Mouse (Mus musculus) kidney, embryonic 15.5 days (tissue): Measurements from ENCODE around the gene Sytl3. TPM values are rescaled to one million over a fixed set of nuclear protein-coding genes. Genes with fewer than 3 reads are reported as not detected.
"Not testable (repeated sequence)": the region's sequence is repeated elsewhere in the genome, so short reads cannot be mapped to it uniquely, and the experiment has no call there.

Experiments
- ATAC-seq: fragments of 200-750 bp; cut with Nextera tagmentation; replicated peaks from 2 replicates; pipeline ENCODE4 v1.8.0; 2017; ENCODE audit warnings: moderate TSS enrichment; ENCODE audit not compliant: low FRiP score
- H3K27ac ChIP-seq: fragments of 300-500 bp; sonication (generic); 2 replicates; pipeline ENCODE4 v1.5.1; 2015; ENCODE audit warnings: mild to moderate bottlenecking, inconsistent platforms
- H3K27me3 ChIP-seq: fragments of 300-500 bp; sonication (generic); 2 replicates; pipeline ENCODE4 v1.6.1; 2015; ENCODE audit warnings: inconsistent platforms
- H3K36me3 ChIP-seq: fragments of 300-500 bp; sonication (generic); 2 replicates; pipeline ENCODE4 v1.6.1; 2015; ENCODE audit warnings: inconsistent platforms
- H3K4me1 ChIP-seq: fragments of 300-500 bp; sonication (generic); 2 replicates; pipeline ENCODE4 v1.6.1; 2015; ENCODE audit warnings: inconsistent platforms
- H3K4me2 ChIP-seq: fragments of 300-500 bp; sonication (generic); 2 replicates; pipeline ENCODE4 v1.6.1; 2015; ENCODE audit warnings: moderate library complexity, mild to moderate bottlenecking, inconsistent platforms
- H3K4me3 ChIP-seq: fragments of 300-500 bp; sonication (generic); replicated peaks from 2 replicates; pipeline ENCODE4 v1.5.1; 2015; ENCODE audit warnings: mild to moderate bottlenecking, inconsistent platforms
- H3K9ac ChIP-seq: fragments of 300-500 bp; sonication (generic); 2 replicates; pipeline ENCODE4 v1.6.1; 2015; ENCODE audit warnings: mild to moderate bottlenecking, inconsistent platforms
- H3K9me3 ChIP-seq: fragments of 300-500 bp; sonication (generic); replicated peaks from 2 replicates; pipeline ENCODE4 v1.6.1; 2016; ENCODE audit warnings: inconsistent platforms
- WGBS: fragments of 180-500 bp; shearing (Covaris S2); methylation state at CpG from one replicate; pipeline ENCODE4 v1.1.7; 2015; ENCODE audit warnings: mixed read lengths; 5-methylcytosine and 5-hydroxymethylcytosine counted together
- polyA plus RNA-seq: library from polyadenylated mRNA; unstranded; fragments of >200 nt; fragmentation: Nextera tagmentation; extraction: Ambion mirVana; gene quantifications from 2 replicates; pipeline ENCODE4 v1.2.1, GENCODE M21; 2015

The Sytl3 gene
- polyA plus RNA-seq, 1 experiment from 2014 or later, result 1.2 TPM

DNA sequence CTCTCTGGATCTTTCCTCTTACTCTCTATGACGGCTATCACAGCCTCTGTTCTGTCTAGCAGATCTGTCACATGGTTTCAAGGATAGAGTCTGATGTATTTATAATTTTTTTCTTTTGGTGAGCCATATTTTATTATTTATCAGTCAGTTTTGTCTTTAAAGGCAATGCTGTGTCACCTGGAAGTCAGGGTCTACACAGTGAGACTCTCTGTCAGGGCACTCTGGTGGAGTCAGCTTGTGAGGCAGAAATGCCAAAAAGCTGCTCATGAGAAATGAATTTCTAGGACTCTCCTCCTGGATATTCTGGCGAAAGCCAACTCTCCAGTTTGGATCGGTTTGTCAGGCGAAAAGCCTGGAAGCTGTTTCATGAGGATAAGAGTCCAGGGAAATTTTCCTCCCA is 23.1 kb upstream of the Sytl3 start:
- H3K36me3 ChIP-seq, H3K27me3 ChIP-seq, H3K4me2 ChIP-seq, H3K4me3 ChIP-seq, H3K27ac ChIP-seq, H3K4me1 ChIP-seq, H3K9me3 ChIP-seq, ATAC-seq, H3K9ac ChIP-seq: not testable (repeated sequence)
- WGBS, result 94% methylated on average over 1 of the region's 4 CpGs

DNA sequence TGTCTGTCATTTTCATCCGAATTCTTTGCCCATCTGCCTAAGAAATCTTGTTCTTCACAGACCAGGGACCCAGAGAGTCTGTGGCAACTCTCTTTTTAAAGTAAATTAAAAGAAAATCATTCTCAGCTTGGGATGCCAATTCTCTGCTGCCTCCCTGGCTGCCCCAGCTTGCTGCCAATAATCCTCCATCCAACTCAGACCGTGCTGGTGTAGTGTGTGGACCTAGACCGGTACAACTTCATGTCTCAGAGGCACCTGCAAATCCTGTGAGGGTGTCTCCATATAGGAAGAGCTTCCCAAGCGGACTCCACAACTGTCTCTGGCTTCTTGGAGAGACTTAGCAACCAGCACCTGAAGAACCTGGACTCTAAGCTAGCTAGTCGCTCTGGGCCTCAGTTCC is 22.0 kb upstream of the Sytl3 start:
- Histone ChIP-seq H3K9ac (no peak overlapping the region), H3K4me3 (no peak overlapping the region), H3K27ac (no peak overlapping the region), H3K36me3 (no peaks in the 10 kb centered on the region), H3K4me2 (no peak overlapping the region), H3K27me3 (no peaks in the 10 kb centered on the region), H3K4me1 (no peaks in the 10 kb centered on the region), H3K9me3 (0 out of 2 replicates have a peak, but pooled peaks cover 3% of the 10 kb centered on the region)
- 84% methylated on average over 5 of the region's 5 CpGs for WGBS
- no peak for ATAC-seq

DNA sequence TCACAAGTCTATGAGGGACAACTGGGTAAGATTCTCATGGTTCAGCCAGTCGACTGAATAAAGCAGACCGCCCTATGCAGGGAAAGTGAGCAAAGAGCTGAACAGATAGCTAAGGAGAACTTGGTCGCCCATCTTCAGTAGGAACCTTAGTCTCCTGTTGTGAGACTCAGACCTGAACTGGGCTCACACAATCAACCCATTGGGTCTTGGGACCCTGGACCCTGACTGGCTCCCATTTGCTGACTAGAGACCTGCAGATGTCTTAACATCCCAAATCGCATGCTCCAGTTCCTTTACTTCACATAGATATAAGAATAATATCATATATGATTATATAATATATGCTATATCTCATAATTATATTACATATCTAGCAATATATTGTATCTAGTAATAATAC is 21.5 kb upstream of the Sytl3 start:
- H3K4me3 ChIP-seq, ATAC-seq, H3K36me3 ChIP-seq, H3K9ac ChIP-seq, H3K9me3 ChIP-seq, H3K4me1 ChIP-seq, H3K27me3 ChIP-seq, H3K4me2 ChIP-seq, H3K27ac ChIP-seq: not testable (repeated sequence)
- WGBS, result 98% methylated on average over 4 of the region's 4 CpGs

DNA sequence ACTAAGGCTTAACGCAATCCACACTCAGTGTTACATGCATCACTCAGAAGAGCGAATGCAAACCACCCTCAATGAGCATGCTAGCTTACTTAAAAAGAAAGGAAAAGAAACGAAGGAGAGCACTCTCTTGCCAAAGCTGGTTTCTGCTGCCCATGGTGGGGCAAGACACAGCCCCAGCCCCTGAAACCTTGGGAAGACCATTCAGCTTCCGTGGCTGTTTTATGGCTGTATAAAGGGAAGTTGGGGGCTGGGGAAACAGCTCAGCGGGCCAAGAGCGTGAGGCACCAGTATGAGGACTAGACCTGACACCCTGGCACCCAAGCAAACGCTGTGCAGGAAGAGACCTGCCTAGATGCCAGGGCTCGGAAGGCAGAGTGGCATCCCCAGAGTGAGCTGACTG is 20.4 kb upstream of the Sytl3 start:
- not testable (repeated sequence) for H3K27ac ChIP-seq, H3K9ac ChIP-seq, H3K4me2 ChIP-seq, H3K4me1 ChIP-seq, ATAC-seq, H3K27me3 ChIP-seq, H3K36me3 ChIP-seq, H3K9me3 ChIP-seq, H3K4me3 ChIP-seq
- WGBS, result 83% methylated on average over 8 of the region's 8 CpGs

DNA sequence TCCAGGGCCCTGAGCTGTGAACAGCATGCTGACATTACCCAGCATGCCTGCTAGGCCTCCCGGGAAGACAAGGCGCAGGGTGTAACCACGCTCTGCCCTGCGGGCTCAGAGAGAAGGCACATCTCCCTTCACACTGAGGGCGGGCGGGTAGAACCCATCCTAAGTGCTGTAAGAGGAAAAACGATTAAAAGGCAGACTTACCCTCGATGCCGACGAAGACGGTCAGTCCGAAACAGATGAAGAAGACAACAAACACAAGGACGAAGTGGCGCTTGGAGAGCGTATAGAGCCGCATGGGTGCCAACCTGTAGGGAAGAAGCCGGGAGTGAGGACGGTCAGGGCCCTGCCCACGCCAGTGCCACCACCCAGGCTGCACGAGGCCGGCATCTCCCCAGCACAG is 19.4 kb upstream of the Sytl3 start:
- H3K9ac ChIP-seq, H3K27ac ChIP-seq, H3K4me1 ChIP-seq, H3K27me3 ChIP-seq, H3K36me3 ChIP-seq, ATAC-seq, H3K4me3 ChIP-seq, H3K4me2 ChIP-seq, H3K9me3 ChIP-seq: not testable (repeated sequence)
- WGBS, result 95% methylated on average over 15 of the region's 21 CpGs

DNA sequence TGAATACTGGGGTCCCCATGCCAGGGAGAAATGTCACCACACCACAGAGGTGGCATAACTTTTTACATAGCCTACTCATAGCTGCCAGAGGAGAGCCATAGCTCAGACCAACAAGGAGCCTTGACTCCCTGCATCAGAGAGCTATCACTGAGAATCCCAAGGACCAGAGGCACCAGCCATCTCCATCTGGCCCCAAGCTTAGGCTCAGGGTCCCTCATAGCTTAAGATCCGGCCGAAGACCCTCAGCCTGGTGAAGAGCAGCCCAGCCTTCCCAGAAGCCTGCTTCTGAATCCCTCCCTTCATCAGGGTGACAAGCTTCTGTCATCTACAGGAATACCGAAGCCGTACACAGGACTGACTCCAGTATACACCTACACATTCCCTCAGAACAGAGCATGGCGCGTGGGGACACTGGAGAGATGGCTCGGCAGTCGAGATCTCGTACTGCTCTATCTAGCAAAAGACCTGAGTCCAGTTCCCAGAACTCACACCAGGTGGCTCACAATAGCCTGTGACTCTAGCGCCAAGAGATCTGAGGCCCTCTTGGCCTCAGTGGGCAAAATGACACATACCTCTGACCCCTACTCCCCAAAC is 18.8 kb upstream of the Sytl3 start:
- not testable (repeated sequence) for H3K9ac ChIP-seq, H3K36me3 ChIP-seq, ATAC-seq, H3K4me1 ChIP-seq, H3K27me3 ChIP-seq, H3K4me3 ChIP-seq, H3K27ac ChIP-seq, H3K9me3 ChIP-seq, H3K4me2 ChIP-seq
- WGBS, result 91% methylated on average over 10 of the region's 10 CpGs

DNA sequence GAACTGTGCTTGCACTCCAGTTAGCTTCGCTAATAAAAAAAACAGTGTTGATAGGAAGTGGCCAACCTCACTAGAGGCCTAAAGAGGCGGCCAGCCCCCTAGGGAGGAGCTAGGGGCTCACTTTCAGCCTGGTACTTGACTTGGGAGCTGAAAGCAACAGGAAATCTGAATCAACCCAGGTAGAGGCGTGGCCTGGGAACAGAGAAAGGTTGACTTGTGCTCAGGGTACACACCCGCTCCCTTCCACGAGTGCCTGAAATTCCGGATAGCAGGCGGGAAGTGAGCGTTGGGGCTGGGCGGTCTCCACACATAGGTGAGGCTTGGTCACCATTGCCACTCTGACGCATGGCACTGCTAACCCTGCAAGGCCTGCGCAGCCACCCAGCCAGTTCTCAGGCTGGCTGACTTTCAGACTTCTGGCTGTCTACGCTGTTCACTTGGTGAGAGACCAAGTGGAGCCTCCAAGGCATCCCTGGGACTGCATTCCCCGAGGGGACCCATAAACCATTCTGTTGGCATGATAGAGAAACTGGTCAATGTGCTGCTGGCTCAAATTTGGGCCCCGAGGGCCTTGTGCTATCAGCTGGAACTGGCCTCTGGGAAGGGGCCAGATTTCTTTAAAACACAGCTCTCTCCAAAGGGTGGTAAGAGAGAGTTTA is 18.0 kb upstream of the Sytl3 start:
- 70% methylated on average over 14 of the region's 14 CpGs for WGBS
- not testable (repeated sequence) for H3K27ac ChIP-seq, H3K27me3 ChIP-seq

DNA sequence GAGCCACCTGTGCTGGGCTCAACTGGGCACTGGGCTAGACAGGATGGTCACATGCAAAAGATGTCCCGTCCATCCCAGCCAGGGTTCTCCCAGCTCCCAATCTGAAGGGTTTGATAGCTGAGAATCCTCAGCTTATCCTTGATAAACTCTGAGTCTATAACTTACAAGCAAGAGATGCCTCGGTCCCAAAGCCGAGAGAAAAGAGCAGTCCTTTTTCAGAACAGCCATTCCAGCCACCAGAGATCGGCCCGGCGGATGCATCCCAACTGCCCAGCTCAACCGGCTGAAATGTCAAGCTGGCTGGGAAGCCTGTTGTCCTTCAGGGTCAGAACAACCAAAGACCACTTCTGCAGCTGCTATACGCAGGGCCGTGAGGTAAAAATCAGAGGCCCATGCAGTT is 14.7 kb upstream of the Sytl3 start:
- H3K9me3 ChIP-seq, H3K4me3 ChIP-seq, H3K4me1 ChIP-seq, H3K27ac ChIP-seq, H3K9ac ChIP-seq, ATAC-seq, H3K4me2 ChIP-seq, H3K27me3 ChIP-seq, H3K36me3 ChIP-seq: not testable (repeated sequence)
- 87% methylated on average over 9 of the region's 9 CpGs for WGBS

More for the DNA sequence above, 18.0 kb upstream of the Sytl3 start:
- H3K4me2 ChIP-seq, H3K9ac ChIP-seq, H3K4me1 ChIP-seq, H3K36me3 ChIP-seq, H3K9me3 ChIP-seq, H3K4me3 ChIP-seq: not testable (repeated sequence)
- peak; percentile 60; the same call in 1 of the 2 replicates for ATAC-seq

DNA sequence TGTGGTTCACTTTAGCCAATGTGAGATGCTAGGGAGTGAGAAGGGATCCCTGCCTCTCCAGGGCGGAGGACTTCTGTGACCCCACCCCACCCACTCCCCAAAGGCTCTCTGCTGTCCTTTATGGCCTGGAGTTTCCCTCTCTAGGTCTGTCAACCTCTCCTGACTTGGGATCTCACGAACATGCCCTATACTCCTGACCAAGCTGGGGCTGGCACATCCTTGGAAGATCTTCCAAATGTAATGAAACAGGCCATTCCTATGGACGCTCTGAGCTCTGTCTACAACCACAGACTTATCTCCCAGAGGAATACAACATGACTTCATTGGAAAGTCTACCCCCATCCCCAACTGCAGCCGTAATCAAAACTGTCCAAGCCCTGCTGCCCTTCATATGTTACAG is 14.2 kb upstream of the Sytl3 start:
- WGBS, result 87% methylated on average over 4 of the region's 4 CpGs

DNA sequence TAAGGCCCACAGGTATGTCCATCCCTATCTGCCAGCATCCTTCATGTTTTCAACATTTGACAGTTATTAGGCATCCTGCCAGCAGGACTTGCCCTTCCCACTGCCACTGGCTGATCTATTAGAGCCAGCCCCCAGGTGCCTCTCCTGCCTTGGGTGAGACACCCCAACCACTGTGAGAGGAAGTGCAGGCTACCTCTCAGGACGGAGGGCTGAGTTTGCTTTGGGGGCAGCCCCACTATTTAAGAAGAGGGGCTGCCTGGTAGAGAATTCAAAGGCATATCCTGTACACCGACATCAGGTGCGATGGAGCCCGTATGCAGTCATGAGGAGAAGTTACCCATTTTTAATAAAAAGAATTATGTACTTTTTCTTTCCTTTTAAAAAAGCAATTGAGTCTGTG is 13.2 kb upstream of the Sytl3 start:
- WGBS, result 86% methylated on average over 4 of the region's 4 CpGs

More for the DNA sequence above, 14.2 kb upstream of the Sytl3 start:
- not testable (repeated sequence) for H3K4me1 ChIP-seq, ATAC-seq, H3K4me3 ChIP-seq, H3K9ac ChIP-seq, H3K9me3 ChIP-seq, H3K36me3 ChIP-seq, H3K27ac ChIP-seq, H3K27me3 ChIP-seq, H3K4me2 ChIP-seq

DNA sequence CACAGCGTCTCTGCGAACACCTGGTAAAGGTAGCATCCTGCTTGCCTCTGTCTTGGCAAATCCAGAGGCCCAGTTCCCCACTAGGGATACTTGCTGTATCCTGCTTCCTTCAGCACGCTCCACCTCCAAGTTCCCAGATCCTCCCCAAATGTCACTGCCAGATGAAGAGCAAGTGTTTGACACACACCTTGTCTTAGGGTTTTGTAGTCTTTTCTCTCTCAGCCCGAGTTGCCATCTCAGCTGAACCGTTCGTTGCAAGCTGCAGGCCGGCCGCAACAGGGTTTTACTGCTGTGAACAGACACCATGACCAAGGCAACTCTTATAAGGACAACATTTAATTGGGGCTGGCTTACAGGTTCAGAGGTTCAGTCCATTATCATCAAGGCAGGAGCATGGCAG is 12.1 kb upstream of the Sytl3 start:
- H3K4me2 ChIP-seq, H3K9me3 ChIP-seq, H3K4me3 ChIP-seq, H3K27ac ChIP-seq, H3K27me3 ChIP-seq, ATAC-seq, H3K4me1 ChIP-seq, H3K9ac ChIP-seq, H3K36me3 ChIP-seq: not testable (repeated sequence)
- 97% methylated on average over 8 of the region's 8 CpGs for WGBS

More for the DNA sequence above, 13.2 kb upstream of the Sytl3 start:
- H3K9ac ChIP-seq, H3K9me3 ChIP-seq, H3K36me3 ChIP-seq, H3K4me2 ChIP-seq, H3K4me1 ChIP-seq, H3K4me3 ChIP-seq, ATAC-seq, H3K27ac ChIP-seq, H3K27me3 ChIP-seq: not testable (repeated sequence)

DNA sequence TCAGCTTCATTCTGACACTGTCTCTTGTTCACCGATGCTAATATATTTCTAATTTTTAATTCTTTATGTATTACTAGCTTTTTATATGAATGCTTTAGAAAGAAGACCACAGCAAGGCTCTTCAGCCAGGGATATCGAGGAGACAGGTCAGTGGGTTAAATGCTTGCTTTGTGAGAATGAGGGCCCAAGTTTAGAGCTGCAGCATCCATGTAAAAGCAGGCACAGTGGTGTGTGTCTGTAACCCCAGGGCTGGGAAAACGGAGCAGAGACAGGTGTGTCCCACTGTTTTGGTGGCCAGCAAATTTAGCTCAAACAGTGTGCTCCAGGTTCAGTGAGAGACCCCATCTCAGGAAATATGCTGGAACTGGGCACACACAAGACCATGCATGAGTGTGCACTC is 11.4 kb upstream of the Sytl3 start:
- not testable (repeated sequence) for H3K9me3 ChIP-seq, H3K27ac ChIP-seq, H3K9ac ChIP-seq, H3K4me1 ChIP-seq, ATAC-seq, H3K4me2 ChIP-seq, H3K4me3 ChIP-seq, H3K27me3 ChIP-seq, H3K36me3 ChIP-seq
- 96% methylated on average over 3 of the region's 3 CpGs for WGBS
